Mouse (Mus musculus) left cerebral cortex, adult 2 months (tissue): ENCODE measurements around the gene Mettl4. TPM values are rescaled to one million over a fixed set of nuclear protein-coding genes. Genes with fewer than 3 reads are reported as not detected.

ENCODE experiments used
- DNase-seq, 2 experiments: peaks; one replicate each; pipeline ENCODE4 v3.0.0; 2021 to 2022; ENCODE audit warnings: low spot score in 2 of 2, mixed read lengths in 1 of 2; ENCODE audit errors: extremely low spot score in 1 of 2
- H3K27ac ChIP-seq: fragments of 200-600 bp; 2 replicates; pipeline ENCODE4 v1.8.1; 2022
- H3K4me3 ChIP-seq: fragments of 200-600 bp; 2 replicates; pipeline ENCODE4 v1.8.1; 2022
- CTCF ChIP-seq: fragments of 200-600 bp; IDR thresholded peaks from 2 replicates; pipeline ENCODE4 v1.8.1; 2022; ENCODE audit warnings: antibody characterized with exemption, mild to moderate bottlenecking, moderate library complexity
- intact Hi-C: fragments of 180-260 bp; cut with DNase I; formaldehyde crosslinking; loops from one replicate; pipeline ENCODE4 v1.15.1; 2025
- total RNA-seq, 2 experiments: library from RNA; stranded (reverse); gene quantifications; 2 replicates each; pipeline ENCODE4 v1.2.3; 2021

The Mettl4 gene
- total RNA-seq, 2 experiments from 2014 or later: 16.0 to 16.3 TPM

DNA sequence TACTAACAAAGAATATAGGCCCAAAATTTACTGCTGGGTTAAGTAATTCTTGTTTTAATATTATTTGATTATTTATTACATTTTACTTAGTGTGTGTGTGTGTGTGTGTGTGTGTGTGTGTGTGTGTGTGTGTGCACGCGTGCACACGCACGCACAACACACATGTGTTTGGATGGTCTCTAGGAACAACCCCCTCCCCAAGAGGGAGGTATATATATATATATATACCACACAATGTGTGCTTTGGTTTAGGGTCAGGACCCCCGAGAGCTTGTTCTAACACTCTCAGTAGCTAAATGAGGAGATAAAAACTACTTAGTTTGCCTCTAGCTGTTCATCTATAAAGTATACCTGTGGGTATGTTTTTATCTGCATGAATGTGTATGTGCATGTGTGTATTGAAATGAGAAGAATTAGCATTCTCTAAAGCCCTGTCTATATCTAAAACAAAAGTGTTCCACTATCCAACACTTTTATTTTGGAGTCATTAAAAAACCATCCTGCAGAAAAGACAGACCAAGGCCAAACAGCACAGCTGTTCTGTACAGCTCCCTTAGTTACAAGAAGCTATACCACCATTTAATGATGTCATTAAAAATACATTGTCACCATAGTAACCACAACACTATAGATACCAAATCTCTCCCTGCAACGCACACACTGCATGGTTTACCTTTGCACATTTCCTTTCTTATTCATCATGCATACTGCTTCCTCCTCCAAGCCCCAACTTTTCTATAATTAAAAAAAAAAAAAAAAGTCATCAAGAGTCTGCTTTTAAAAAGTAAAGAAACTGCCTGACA, 76.1 kb downstream of the Mettl4 start:
- intact Hi-C loops: loop anchor here (2.0 kb wide), 1 partner anchor 15 kb away; no protein-coding TSS in a partner anchor
- DNase-seq: no peak
- no peak for TF ChIP-seq CTCF

More for the DNA sequence above, 76.1 kb downstream of the Mettl4 start:
- no peak overlapping the region for H3K4me3 ChIP-seq
- no peak overlapping the region for H3K27ac ChIP-seq
